ENCODE assay signal across 22 mouse cellular contexts in genomic region chr19:16494816-16495516, GRCm38 (mm10). TPM values are rescaled to one million over a fixed set of nuclear protein-coding genes. Genes with fewer than 3 reads are reported as not detected.
DNase-seq lines count a peak whose midpoint lies in the region; ATAC-seq and TF ChIP-seq lines count a peak whose summit lies in the region.
"Had no signal": no experiment of that assay in that cellular context is flagged by ENCODE, and none has a peak within 500 bp of the region (broad histone marks: within the 10 kb centered on the region; RNA-seq: fewer than 3 reads in every experiment).

No protein-coding gene starts in this region.

- H3K36me3 ChIP-seq in forebrain, embryonic 10.5 days (replicated peaks): no peaks in the 10 kb centered on the region
- H3K36me3 ChIP-seq in forebrain, embryonic 13.5 days (ENCODE audit: poor library complexity, severe bottlenecking): no peaks in the 10 kb centered on the region
- no peaks in the 10 kb centered on the region for H3K36me3 ChIP-seq in liver, embryonic 13.5 days
- H3K36me3 ChIP-seq in liver, postnatal 0 days (replicated peaks; ENCODE audit: insufficient read depth, low read length): no peaks in the 10 kb centered on the region
- H3K36me3 ChIP-seq: embryonic facial prominence, embryonic 15.5 days; G1E; heart, embryonic 10.5 days; hindbrain, embryonic 13.5 days had no signal

- no peak overlapping the region for H3K4me2 ChIP-seq in forebrain, embryonic 13.5 days
- peak overlapping the region; percentile 14; the same call in 1 of the 2 replicates for H3K4me2 ChIP-seq in liver, embryonic 13.5 days
- no peak overlapping the region for H3K4me2 ChIP-seq in liver, postnatal 0 days (ENCODE audit: low read depth, low read length)
- H3K4me2 ChIP-seq: embryonic facial prominence, embryonic 15.5 days; hindbrain, embryonic 13.5 days had no signal

- H3K27me3 ChIP-seq in forebrain, embryonic 10.5 days (ENCODE audit: poor library complexity, severe bottlenecking): no peaks in the 10 kb centered on the region
- no peaks in the 10 kb centered on the region for H3K27me3 ChIP-seq in forebrain, embryonic 13.5 days
- H3K27me3 ChIP-seq in liver, embryonic 13.5 days: no peaks in the 10 kb centered on the region
- H3K27me3 ChIP-seq in liver, postnatal 0 days (ENCODE audit: insufficient read depth, low read length): no peaks in the 10 kb centered on the region
- H3K27me3 ChIP-seq: embryonic facial prominence, embryonic 15.5 days had no signal

- no peak overlapping the region for H3K9ac ChIP-seq in forebrain, embryonic 13.5 days
- H3K9ac ChIP-seq in liver, embryonic 13.5 days: 0 out of 2 replicates have a peak overlapping the region, but pooled peaks have one; percentile 34
- no peak overlapping the region for H3K9ac ChIP-seq in liver, postnatal 0 days (replicated peaks)
- H3K9ac ChIP-seq: embryonic facial prominence, embryonic 15.5 days; hindbrain, embryonic 13.5 days had no signal

- no peaks in the 10 kb centered on the region for H3K9me3 ChIP-seq in forebrain, embryonic 10.5 days
- H3K9me3 ChIP-seq in forebrain, embryonic 13.5 days (replicated peaks): no peaks in the 10 kb centered on the region
- H3K9me3 ChIP-seq in liver, embryonic 13.5 days (replicated peaks): no peaks in the 10 kb centered on the region
- no peaks in the 10 kb centered on the region for H3K9me3 ChIP-seq in liver, postnatal 0 days (ENCODE audit: low read length)
- H3K9me3 ChIP-seq: embryonic facial prominence, embryonic 15.5 days; G1E; heart, embryonic 10.5 days; hindbrain, embryonic 13.5 days had no signal

- no peak for ATAC-seq in forebrain, embryonic 13.5 days
- peak; percentile 90 for ATAC-seq in liver, embryonic 13.5 days (ENCODE audit: low read depth)
- ATAC-seq in liver, postnatal 0 days: peak; percentile 44
- ATAC-seq: CD4-positive, CD25-positive, alpha-beta regulatory T cell, adult 4 months; forebrain, embryonic 16.5 days had no signal

- no peak for DNase-seq in forebrain, embryonic 10.5 days (ENCODE audit: extremely low spot score, low spot score)
- peak; percentile 20 for DNase-seq in liver, embryonic 13.5 days
- DNase-seq in liver, postnatal 0 days: no peak
- DNase-seq in embryo, embryonic 10 days (ENCODE audit: low spot score): no peak
- DNase-seq in ovary, postnatal 36 days (ENCODE audit: low spot score): no peak
- DNase-seq in heart, postnatal 4 days: no peak
- DNase-seq: adrenal gland, postnatal 10 days; B cell, adult 2 months; cerebellum, adult 18-20 months; cerebellum, adult 9-11 months; embryo, embryonic 11 days; gastrocnemius, postnatal 10 days; heart, adult 18-20 months; heart, postnatal 10 days had no signal

- TF ChIP-seq CTCF in liver, postnatal 0 days (IDR thresholded peaks at IDR 0.05; ENCODE audit: low read depth): no peak

- TF ChIP-seq EP300 in liver, postnatal 0 days (IDR thresholded peaks at IDR 0.05; ENCODE audit: low read depth): no peak

- no peak overlapping the region for H3K4me3 ChIP-seq in forebrain, embryonic 10.5 days
- H3K4me3 ChIP-seq in forebrain, embryonic 13.5 days: no peak overlapping the region
- no peak overlapping the region for H3K4me3 ChIP-seq in liver, embryonic 13.5 days (replicated peaks)
- H3K4me3 ChIP-seq in liver, postnatal 0 days (ENCODE audit: low read depth, low read length): no peak overlapping the region
- H3K4me3 ChIP-seq: embryonic facial prominence, embryonic 15.5 days; erythroblast, embryonic 14.5 days; heart, embryonic 10.5 days; hindbrain, embryonic 13.5 days had no signal

- WGBS in forebrain, embryonic 10.5 days: 90% methylated on average over 10 of the region's 10 CpGs
- WGBS in forebrain, embryonic 13.5 days: 95% methylated on average over 10 of the region's 10 CpGs
- WGBS in liver, embryonic 13.5 days (ENCODE audit: insufficient replicate concordance): 26% methylated on average over 10 of the region's 10 CpGs
- WGBS in liver, postnatal 0 days (ENCODE audit: insufficient replicate concordance): 51% methylated on average over 10 of the region's 10 CpGs

- peaks cover 31% of the 10 kb centered on the region for H3K4me1 ChIP-seq in forebrain, embryonic 10.5 days
- peaks cover 15% of the 10 kb centered on the region for H3K4me1 ChIP-seq in forebrain, embryonic 13.5 days
- H3K4me1 ChIP-seq in liver, embryonic 13.5 days (replicated peaks): peaks cover 52% of the 10 kb centered on the region
- peaks cover 4% of the 10 kb centered on the region; the same call in 1 of the 2 replicates for H3K4me1 ChIP-seq in liver, postnatal 0 days (ENCODE audit: insufficient read depth)
- H3K4me1 ChIP-seq: heart, embryonic 10.5 days had no signal

- 0 out of 2 replicates have a peak overlapping the region, but pooled peaks have one; percentile 6 for H3K27ac ChIP-seq in forebrain, embryonic 10.5 days
- H3K27ac ChIP-seq in forebrain, embryonic 13.5 days: no peak overlapping the region
- H3K27ac ChIP-seq in liver, embryonic 13.5 days: peak overlapping the region; percentile 48
- no peak overlapping the region for H3K27ac ChIP-seq in liver, postnatal 0 days (ENCODE audit: low read depth)
- H3K27ac ChIP-seq: embryonic facial prominence, embryonic 15.5 days; heart, embryonic 10.5 days; hindbrain, embryonic 13.5 days had no signal

RNA-seq across cellular contexts. Expression of gene Gna14, which starts 59.4 kb away (rescaled TPM):
- polyA plus RNA-seq in forebrain, embryonic 10.5 days (2016; fragmentation: Nextera tagmentation; extraction: Ambion mirVana): 2.6 and 3.5 TPM in 2 replicates
- 1.4 and 1.7 TPM in 2 replicates for polyA plus RNA-seq in forebrain, embryonic 13.5 days (2015; fragmentation: Nextera tagmentation; extraction: Ambion mirVana)
- 1.2 and 1.6 TPM in 2 replicates for polyA plus RNA-seq in liver, embryonic 13.5 days (2015; fragmentation: Nextera tagmentation; extraction: Ambion mirVana)
- 0.57 and 0.79 TPM in 2 replicates for polyA plus RNA-seq in liver, postnatal 0 days (2015; fragmentation: Nextera tagmentation; extraction: Ambion mirVana)
- 1 to 10 TPM in 1 of 2 experiments, under 1 TPM in 1; 0.59 to 1.2 TPM for total RNA-seq in heart, postnatal 4 days (2021)
- total RNA-seq: G1E had no signal
- polyA plus RNA-seq: erythroblast, embryonic 14.5 days; G1E had no signal

Comparison
In these comparisons a context has a peak if more than half of its experiments do, and no peak if none do; other contexts are left out.
1. H3K27ac ChIP-seq: peak in forebrain, embryonic 10.5 days (single experiment) and liver, embryonic 13.5 days (single experiment); none in forebrain, embryonic 13.5 days (single experiment) and liver, postnatal 0 days (single experiment).